Comparison of ENCODE assay signal across 23 mouse cellular contexts in genomic region chr13:73419244-73419643, GRCm38 (mm10). TPM values are rescaled to one million over a fixed set of nuclear protein-coding genes. Genes with fewer than 3 reads are reported as not detected.
DNase-seq lines count a peak whose midpoint lies in the region; ATAC-seq lines count a peak whose summit lies in the region.
"Had no signal": no experiment of that assay in that cellular context is flagged by ENCODE, and none has a peak within 500 bp of the region (broad histone marks: within the 10 kb centered on the region; RNA-seq: fewer than 3 reads in every experiment).

No protein-coding gene starts in this region.

- 0 out of 2 replicates have a peak, but pooled peaks cover 9% of the 10 kb centered on the region for H3K27me3 ChIP-seq in heart, embryonic 12.5 days (replicated peaks)
- H3K27me3 ChIP-seq in hindbrain, embryonic 12.5 days, result no peaks in the 10 kb centered on the region
- H3K27me3 ChIP-seq in hindbrain, embryonic 11.5 days (ENCODE audit: control insufficient read depth, insufficient read depth, low read length), result no peaks in the 10 kb centered on the region
- H3K27me3 ChIP-seq: embryonic facial prominence, embryonic 15.5 days had no signal

- ATAC-seq in heart, embryonic 12.5 days (ENCODE audit: insufficient number of reproducible peaks, low FRiP score), result no peak
- 0 out of 2 replicates have a peak, but pooled peaks have one; percentile 20 for ATAC-seq in hindbrain, embryonic 12.5 days (ENCODE audit: low FRiP score)
- no peak for ATAC-seq in hindbrain, embryonic 11.5 days (ENCODE audit: low FRiP score)
- ATAC-seq in erythroid progenitor cell, adult 5-6 weeks (replicated peaks; ENCODE audit: low FRiP score, poor library complexity, severe bottlenecking), result 0 out of 2 replicates have a peak, but pooled peaks have one; percentile 18
- ATAC-seq: forebrain, embryonic 14.5 days; forebrain, postnatal 0 days had no signal

- no peaks in the 10 kb centered on the region for H3K36me3 ChIP-seq in heart, embryonic 12.5 days
- H3K36me3 ChIP-seq in hindbrain, embryonic 12.5 days, result no peaks in the 10 kb centered on the region
- H3K36me3 ChIP-seq in hindbrain, embryonic 11.5 days (ENCODE audit: control insufficient read depth, insufficient read depth, low read length), result no peaks in the 10 kb centered on the region
- H3K36me3 ChIP-seq: embryonic facial prominence, embryonic 13.5 days; embryonic facial prominence, embryonic 15.5 days had no signal

- peak; percentile 80 for DNase-seq in heart, adult 11 months
- DNase-seq in heart, postnatal 4 days, result no peak
- DNase-seq in heart, adult 8-10 months (ENCODE audit: low spot score), result no peak
- no peak for DNase-seq in hindbrain, embryonic 11.5 days (ENCODE audit: low spot score)
- DNase-seq in urinary bladder, postnatal 10 days (ENCODE audit: low spot score), result no peak
- DNase-seq: adrenal gland, adult 2 months; adrenal gland, postnatal 10 days; adrenal gland, postnatal 25 days; cerebellum, adult 11 months; cerebellum, adult 18-20 months; cerebellum, adult 8-10 months; cerebellum, adult 9-11 months; cerebellum, postnatal 14 days; cerebellum, postnatal 36 days; embryo, embryonic 11 days; forebrain, postnatal 0 days had no signal

- no peak overlapping the region for H3K4me2 ChIP-seq in heart, embryonic 12.5 days
- no peak overlapping the region for H3K4me2 ChIP-seq in hindbrain, embryonic 12.5 days (replicated peaks)
- H3K4me2 ChIP-seq in hindbrain, embryonic 11.5 days (replicated peaks; ENCODE audit: low read depth, low read length), result no peak overlapping the region
- H3K4me2 ChIP-seq: embryonic facial prominence, embryonic 13.5 days; embryonic facial prominence, embryonic 15.5 days had no signal

- H3K4me1 ChIP-seq in heart, embryonic 12.5 days (replicated peaks), result peaks cover 3% of the 10 kb centered on the region
- H3K4me1 ChIP-seq in hindbrain, embryonic 12.5 days, result peaks cover 16% of the 10 kb centered on the region
- H3K4me1 ChIP-seq in hindbrain, embryonic 11.5 days (replicated peaks; ENCODE audit: control insufficient read depth, insufficient read depth, low read length), result 0 out of 2 replicates have a peak, but pooled peaks cover 2% of the 10 kb centered on the region
- H3K4me1 ChIP-seq: embryonic facial prominence, embryonic 13.5 days; embryonic facial prominence, embryonic 15.5 days had no signal

- no peak overlapping the region for H3K4me3 ChIP-seq in heart, embryonic 12.5 days
- H3K4me3 ChIP-seq in hindbrain, embryonic 12.5 days, result no peak overlapping the region
- H3K4me3 ChIP-seq in hindbrain, embryonic 11.5 days (ENCODE audit: low read depth, low read length), result no peak overlapping the region
- H3K4me3 ChIP-seq: embryonic facial prominence, embryonic 13.5 days; embryonic facial prominence, embryonic 15.5 days; erythroblast, embryonic 14.5 days had no signal

- H3K9ac ChIP-seq in heart, embryonic 12.5 days, result peak overlapping the region; percentile 16; the same call in 1 of the 2 replicates
- H3K9ac ChIP-seq in hindbrain, embryonic 12.5 days, result no peak overlapping the region
- H3K9ac ChIP-seq in hindbrain, embryonic 11.5 days (ENCODE audit: low read depth, low read length), result no peak overlapping the region
- H3K9ac ChIP-seq: embryonic facial prominence, embryonic 13.5 days; embryonic facial prominence, embryonic 15.5 days; forebrain, postnatal 0 days had no signal

- H3K27ac ChIP-seq in heart, embryonic 12.5 days (ENCODE audit: poor library complexity, severe bottlenecking), result no peak overlapping the region
- peak overlapping the region; percentile 30; the same call in 1 of the 2 replicates for H3K27ac ChIP-seq in hindbrain, embryonic 12.5 days
- no peak overlapping the region for H3K27ac ChIP-seq in hindbrain, embryonic 11.5 days (ENCODE audit: low read depth, low read length)
- H3K27ac ChIP-seq: embryonic facial prominence, embryonic 13.5 days; embryonic facial prominence, embryonic 15.5 days had no signal

- 66% methylated on average over 5 of the region's 5 CpGs for WGBS in heart, embryonic 12.5 days
- WGBS in hindbrain, embryonic 12.5 days, result 70% methylated on average over 5 of the region's 5 CpGs
- 75% methylated on average over 5 of the region's 5 CpGs for WGBS in hindbrain, embryonic 11.5 days

- H3K9me3 ChIP-seq in heart, embryonic 12.5 days (replicated peaks), result no peaks in the 10 kb centered on the region
- no peaks in the 10 kb centered on the region for H3K9me3 ChIP-seq in hindbrain, embryonic 12.5 days (replicated peaks)
- H3K9me3 ChIP-seq in hindbrain, embryonic 11.5 days (ENCODE audit: control insufficient read depth, low read length), result no peaks in the 10 kb centered on the region
- H3K9me3 ChIP-seq: embryonic facial prominence, embryonic 13.5 days; embryonic facial prominence, embryonic 15.5 days had no signal

RNA-seq across cellular contexts. Expression of gene Lpcat1, which starts 47.8 kb away (rescaled TPM):
- 10 to 100 TPM; 12.7 to 14.2 TPM for total RNA-seq in heart, postnatal 4 days (2021)
- 24.1 and 25.1 TPM in 2 replicates for polyA plus RNA-seq in heart, embryonic 12.5 days (2016; fragmentation: Nextera tagmentation; extraction: Ambion mirVana)
- total RNA-seq in heart, adult 8-10 months (2022), result 1 to 10 TPM; 6.8 to 9.6 (median 7.5) TPM
- polyA plus RNA-seq in hindbrain, embryonic 12.5 days (2016; fragmentation: Nextera tagmentation; extraction: Ambion mirVana), result 67.0 and 68.4 TPM in 2 replicates
- polyA plus RNA-seq in hindbrain, embryonic 11.5 days (2014; fragmentation: Nextera tagmentation; extraction: Ambion mirVana), result 51.2 and 51.5 TPM in 2 replicates
- total RNA-seq in erythroid progenitor cell, adult 5-6 weeks (2015; ENCODE audit: low replicate concordance), result 241 and 302 TPM in 2 replicates
- total RNA-seq in erythroid progenitor cell, adult 5-6 weeks (2017; ENCODE audit: low replicate concordance), result 359 and 488 TPM in 2 replicates

Comparison
In these comparisons a context has a peak if more than half of its experiments do, and no peak if none do; other contexts are left out.
1. ATAC-seq: peak in hindbrain, embryonic 12.5 days (single experiment) and erythroid progenitor cell, adult 5-6 weeks (single experiment); none in heart, embryonic 12.5 days (single experiment) and hindbrain, embryonic 11.5 days (single experiment).
2. RNA of gene Lpcat1, which starts 47.8 kb away (total RNA-seq): 241 to 488 TPM in erythroid progenitor cell, adult 5-6 weeks; 12.7 to 14.2 TPM in heart, postnatal 4 days and 6.8 to 9.6 TPM in heart, adult 8-10 months; every median in the first group is over 10 times any median in the second.